In the genomic region with DNA sequence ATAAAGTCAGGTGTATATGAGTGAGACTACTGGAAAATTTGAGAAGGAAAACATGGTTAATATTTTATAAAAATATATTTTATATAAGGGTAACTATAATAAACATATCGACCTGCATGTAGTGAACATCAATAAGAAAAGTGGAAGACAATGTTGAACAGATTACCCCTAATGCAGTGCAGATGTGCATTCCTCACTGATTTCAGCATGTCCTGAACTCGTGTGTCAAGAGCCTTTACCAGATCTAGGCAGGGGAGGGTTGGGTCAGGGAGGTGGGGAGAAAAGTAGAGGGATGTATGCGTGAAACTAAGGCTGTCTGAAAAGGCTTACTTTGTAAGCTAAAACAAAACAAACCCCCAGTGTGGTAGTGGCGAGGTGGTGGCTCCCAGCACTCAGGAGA, we compare ENCODE assay signal across 28 mouse cellular contexts.
DNase-seq lines count a peak whose midpoint lies in the region; ATAC-seq lines count a peak whose summit lies in the region.
"Had no signal": no experiment of that assay in that cellular context is flagged by ENCODE, and none has a peak within 500 bp of the region (broad histone marks: within the 10 kb centered on the region; RNA-seq: fewer than 3 reads in every experiment).

No protein-coding gene starts in this region.

- H3K27me3 ChIP-seq in limb, embryonic 13.5 days: no peaks in the 10 kb centered on the region
- no peaks in the 10 kb centered on the region for H3K27me3 ChIP-seq in limb, embryonic 10.5 days (ENCODE audit: low read depth, poor library complexity, severe bottlenecking)
- no peaks in the 10 kb centered on the region for H3K27me3 ChIP-seq in embryonic facial prominence, embryonic 12.5 days
- H3K27me3 ChIP-seq: embryonic facial prominence, embryonic 13.5 days; forebrain, embryonic 12.5 days; forebrain, embryonic 15.5 days; heart, embryonic 13.5 days had no signal

- H3K4me2 ChIP-seq in limb, embryonic 13.5 days (replicated peaks): no peak overlapping the region
- H3K4me2 ChIP-seq in embryonic facial prominence, embryonic 12.5 days (replicated peaks): no peak overlapping the region
- H3K4me2 ChIP-seq: embryonic facial prominence, embryonic 13.5 days; forebrain, embryonic 12.5 days; forebrain, embryonic 15.5 days; heart, embryonic 13.5 days; hindbrain, embryonic 14.5 days had no signal

- no peak for DNase-seq in limb, embryonic 10.5 days (ENCODE audit: low spot score)
- DNase-seq in embryo, embryonic 11 days: peak; percentile 30
- no peak for DNase-seq in kidney, postnatal 14 days
- no peak for DNase-seq in cerebellum, postnatal 25 days
- no peak for DNase-seq in lung, adult 18-20 months
- DNase-seq: adrenal gland, adult 8-10 months; adrenal gland, postnatal 25 days; B cell, adult 2 months; cerebellum, adult 11-12 months; cerebellum, adult 8-10 months; cerebellum, postnatal 14 days; gastrocnemius, postnatal 25 days; heart, adult 18-20 months; heart, postnatal 14 days; heart, postnatal 4 days had no signal

- H3K36me3 ChIP-seq in limb, embryonic 13.5 days: peaks cover 20% of the 10 kb centered on the region
- peaks cover 23% of the 10 kb centered on the region for H3K36me3 ChIP-seq in limb, embryonic 10.5 days
- peaks cover 12% of the 10 kb centered on the region; the same call in 1 of the 2 replicates for H3K36me3 ChIP-seq in embryonic facial prominence, embryonic 12.5 days

- H3K27ac ChIP-seq in limb, embryonic 13.5 days: no peak overlapping the region
- no peak overlapping the region for H3K27ac ChIP-seq in limb, embryonic 10.5 days
- no peak overlapping the region for H3K27ac ChIP-seq in embryonic facial prominence, embryonic 12.5 days
- H3K27ac ChIP-seq: embryonic facial prominence, embryonic 13.5 days; forebrain, embryonic 12.5 days; forebrain, embryonic 15.5 days; heart, embryonic 10.5 days; heart, embryonic 13.5 days; hindbrain, embryonic 14.5 days; hindbrain, postnatal 0 days had no signal

- no peak overlapping the region for H3K9ac ChIP-seq in limb, embryonic 13.5 days
- H3K9ac ChIP-seq in embryonic facial prominence, embryonic 12.5 days: no peak overlapping the region
- H3K9ac ChIP-seq: embryonic facial prominence, embryonic 13.5 days; forebrain, embryonic 12.5 days; forebrain, embryonic 15.5 days; heart, embryonic 13.5 days; hindbrain, embryonic 14.5 days had no signal

- H3K4me1 ChIP-seq in limb, embryonic 13.5 days: peaks cover 8% of the 10 kb centered on the region
- H3K4me1 ChIP-seq in limb, embryonic 10.5 days: peaks cover 4% of the 10 kb centered on the region; the same call in 1 of the 2 replicates
- H3K4me1 ChIP-seq in embryonic facial prominence, embryonic 12.5 days: peaks cover 18% of the 10 kb centered on the region; the same call in 1 of the 2 replicates
- H3K4me1 ChIP-seq: forebrain, embryonic 12.5 days; heart, embryonic 10.5 days; heart, embryonic 13.5 days had no signal

- 0 out of 2 replicates have a peak, but pooled peaks have one; percentile 24 for ATAC-seq in limb, embryonic 13.5 days (ENCODE audit: low FRiP score, low read depth)
- 0 out of 2 replicates have a peak, but pooled peaks have one; percentile 56 for ATAC-seq in embryonic facial prominence, embryonic 12.5 days (ENCODE audit: insufficient number of reproducible peaks, insufficient read depth, low FRiP score, low TSS enrichment)
- ATAC-seq: activated CD4-positive, CD25-positive, alpha-beta regulatory T cell, adult 4 months; forebrain, embryonic 15.5 days; hindbrain, postnatal 0 days; inflammation-experienced regulatory T-cells, adult 6 months; intestine, embryonic 16.5 days had no signal

- WGBS in limb, embryonic 13.5 days: 35% methylated on average over 4 of the region's 4 CpGs
- 53% methylated on average over 4 of the region's 4 CpGs for WGBS in limb, embryonic 10.5 days
- WGBS in embryonic facial prominence, embryonic 12.5 days: 24% methylated on average over 4 of the region's 4 CpGs

- no peak overlapping the region for H3K4me3 ChIP-seq in limb, embryonic 13.5 days
- H3K4me3 ChIP-seq in limb, embryonic 10.5 days: no peak overlapping the region
- no peak overlapping the region for H3K4me3 ChIP-seq in embryonic facial prominence, embryonic 12.5 days
- H3K4me3 ChIP-seq: embryonic facial prominence, embryonic 13.5 days; erythroblast, embryonic 14.5 days; forebrain, embryonic 12.5 days; forebrain, embryonic 15.5 days; heart, embryonic 10.5 days; heart, embryonic 13.5 days had no signal

- H3K9me3 ChIP-seq in limb, embryonic 13.5 days: no peaks in the 10 kb centered on the region
- H3K9me3 ChIP-seq in limb, embryonic 10.5 days (replicated peaks): no peaks in the 10 kb centered on the region
- H3K9me3 ChIP-seq in embryonic facial prominence, embryonic 12.5 days: no peaks in the 10 kb centered on the region
- H3K9me3 ChIP-seq: embryonic facial prominence, embryonic 13.5 days; forebrain, embryonic 12.5 days; forebrain, embryonic 15.5 days; heart, embryonic 10.5 days; heart, embryonic 13.5 days had no signal
